Mouse (Mus musculus) liver, adult 10 weeks (tissue): ENCODE data around the gene Ifi214. TPM values are rescaled to one million over a fixed set of nuclear protein-coding genes. Genes with fewer than 3 reads are reported as not detected.

ENCODE experiments used
- polyA plus RNA-seq: library from polyadenylated mRNA; stranded (reverse); fragments of 350-450 nt; fragmentation: Illumina TruSeq; extraction: RNeasy Lipid Tissue Mini Kit (QIAGEN cat#74804); gene quantifications from one replicate; pipeline ENCODE4 v1.2.3, GENCODE M21; 2014; ENCODE audit warnings: low read depth, low replicate concordance

Gene Ifi214
- 0.26 TPM for polyA plus RNA-seq

DNA sequence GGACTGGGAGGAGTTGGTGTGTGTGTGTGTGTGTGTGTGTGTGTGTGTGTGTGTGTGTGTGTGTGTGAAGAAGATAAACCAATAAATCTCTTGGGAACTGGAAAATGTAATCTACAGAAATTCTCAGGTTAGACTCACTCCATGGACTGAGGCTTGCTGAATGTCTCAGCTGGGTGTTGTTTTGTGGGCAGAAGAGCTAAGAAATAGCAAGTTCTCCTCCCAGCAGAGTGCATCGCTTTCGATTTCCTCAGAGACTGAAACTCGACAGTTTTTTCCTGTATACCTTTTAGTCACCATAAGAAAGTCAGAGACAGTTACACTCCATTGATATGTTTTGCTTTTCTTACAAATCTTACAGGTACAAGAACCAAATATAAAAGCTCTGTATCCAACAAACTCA is at the start of gene Ifi214:
Gene Ifi214 (minus strand): TSS at position 167 of the 400 bp plus-strand sequence.

DNA sequence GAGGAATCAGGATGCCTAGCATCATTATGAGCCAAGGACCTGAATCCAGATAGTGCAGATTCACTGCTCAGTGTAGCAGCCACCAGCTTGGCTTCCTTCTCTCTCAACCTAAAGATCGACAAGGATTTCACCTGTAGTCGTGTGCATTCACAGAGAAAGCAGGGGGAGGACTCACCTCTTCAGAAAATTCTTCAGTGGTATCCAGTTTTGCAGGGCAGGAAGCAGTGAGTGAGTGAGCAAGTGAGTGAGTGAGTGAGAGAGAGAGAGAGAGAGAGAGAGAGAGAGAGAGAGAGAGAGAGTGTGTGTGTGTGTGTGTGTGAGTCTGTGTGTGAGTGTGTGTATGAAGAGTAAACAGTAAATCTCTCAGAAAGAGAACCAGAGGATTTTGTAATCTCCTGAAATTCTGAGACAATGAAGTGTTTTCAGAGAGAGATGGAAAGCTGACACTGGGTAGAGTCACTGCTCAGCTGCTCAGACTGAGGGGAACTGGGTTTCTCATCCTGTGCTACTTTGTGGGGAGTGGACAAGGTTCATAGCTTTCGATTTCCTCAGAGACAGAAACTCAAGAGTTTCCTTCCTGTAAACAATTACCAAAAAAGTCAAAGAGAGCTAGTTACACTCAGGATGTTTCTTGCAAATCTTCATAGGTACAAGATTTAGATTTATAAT is 44.8 kb downstream of the Ifi214 start, which contains the start of gene Ifi206:
Gene Ifi206 (minus strand): TSS at position 230 of the 669 bp plus-strand sequence.

Other genes starting within 250 kb of the Ifi214 start
- 0.61 TPM for gene Ackr1, start 202.2 kb downstream of the Ifi214 start, polyA plus RNA-seq
- gene Aim2, start 185.1 kb downstream of the Ifi214 start, polyA plus RNA-seq = 3.3 TPM
- 1.4 TPM for gene Cadm3, start 168.3 kb downstream of the Ifi214 start, polyA plus RNA-seq
- 1.7 TPM for gene Ifi206, start 44.9 kb downstream of the Ifi214 start, polyA plus RNA-seq
- 4.4 TPM for gene Ifi213, start 63.3 kb upstream of the Ifi214 start, polyA plus RNA-seq
- gene Ifi209, start 95.0 kb upstream of the Ifi214 start, polyA plus RNA-seq = 4.9 TPM
- 2.2 TPM for gene Ifi208, start 137.7 kb upstream of the Ifi214 start, polyA plus RNA-seq
- gene Ifi207, start 205.8 kb upstream of the Ifi214 start, polyA plus RNA-seq = 6.9 TPM
- gene Ifi204, start 231.0 kb upstream of the Ifi214 start, polyA plus RNA-seq = 20.5 TPM